Mouse (Mus musculus) cortical plate, adult 2 months (tissue): ENCODE results near the gene Ak5.

Experiments
- CTCF ChIP-seq: fragments of 200-500 bp; IDR thresholded peaks from 2 replicates; pipeline ENCODE4 v1.5.1; 2011; ENCODE audit warnings: mild to moderate bottlenecking, control low read depth, low read length; ENCODE audit not compliant: insufficient read depth; ENCODE audit errors: extremely low read depth
- POLR2A ChIP-seq: fragments of 200-500 bp; IDR thresholded peaks from 2 replicates; pipeline ENCODE4 v1.6.1; 2011; ENCODE audit warnings: mild to moderate bottlenecking, low read length, control low read depth; ENCODE audit not compliant: insufficient read depth; ENCODE audit errors: extremely low read depth

GRCm38 (mm10) chr3:152453163-152453562, 215.0 kb downstream of the Ak5 start:
- no peak for TF ChIP-seq CTCF
- TF ChIP-seq POLR2A, result no peak
